7 mouse cellular contexts compared by ENCODE assay signal in genomic region chr17:32211554-32211953, GRCm38 (mm10). TPM values are rescaled to one million over a fixed set of nuclear protein-coding genes. Genes with fewer than 3 reads are reported as not detected.
"Had no signal": no experiment of that assay in that cellular context is flagged by ENCODE, and none has a peak within 500 bp of the region (broad histone marks: within the 10 kb centered on the region; RNA-seq: fewer than 3 reads in every experiment).

No protein-coding gene starts in this region.

RNA-seq across cellular contexts. Expression of gene Ephx3, which starts 22.2 kb away (rescaled TPM):
- total RNA-seq: common myeloid progenitor, adult 5-6 weeks; granulocyte monocyte progenitor cell, adult 5-6 weeks had no signal
- polyA plus RNA-seq: embryonic facial prominence, embryonic 11.5 days; erythroblast, embryonic 14.5 days; forebrain, embryonic 12.5 days; forebrain, embryonic 14.5 days; forebrain, embryonic 16.5 days had no signal

RNA-seq across cellular contexts. Expression of gene Notch3, which starts 44.9 kb away (rescaled TPM):
- total RNA-seq: granulocyte monocyte progenitor cell, adult 5-6 weeks had no signal
- polyA plus RNA-seq: erythroblast, embryonic 14.5 days had no signal
